Mouse (Mus musculus) spleen, postnatal 36 days (tissue): Measurements from ENCODE around the gene Spout1.
A peak's percentile ranks its signal among the peaks of the same experiment; 100 is the strongest.

Experiments
- DNase-seq, 2 experiments: peaks; one replicate each; pipeline ENCODE4 v3.0.0; 2022; ENCODE audit warnings: low spot score in 2 of 2, mixed read lengths in 1 of 2

Spout1 gene

GRCm38 (mm10) chr2:30177700-30178675 lies at the start of gene Spout1:
Gene Spout1, minus strand, starts transcription at chr2:30178459.
- DNase-seq, result peak; percentile 93 to 94

- no peak for DNase-seq
Observed at GRCm38 (mm10) chr2:30216293-30216692, 38.0 kb upstream of the Spout1 start.

- DNase-seq, result no peak
Observed at GRCm38 (mm10) chr2:30215493-30215892, 37.2 kb upstream of the Spout1 start.

- DNase-seq, result no peak
Observed at GRCm38 (mm10) chr2:30214745-30215144, 36.5 kb upstream of the Spout1 start.

GRCm38 (mm10) chr2:30212951-30213350 lies 34.7 kb upstream of the Spout1 start:
- no peak for DNase-seq

GRCm38 (mm10) chr2:30212169-30212545 lies 33.9 kb upstream of the Spout1 start:
- no peak for DNase-seq

- DNase-seq, result no peak
Observed at GRCm38 (mm10) chr2:30211408-30212168, 33.3 kb upstream of the Spout1 start.

- DNase-seq, result no peak
Observed at GRCm38 (mm10) chr2:30207886-30208285, 29.6 kb upstream of the Spout1 start.

GRCm38 (mm10) chr2:30207401-30207800 lies 29.1 kb upstream of the Spout1 start:
- no peak for DNase-seq

- DNase-seq, result peak; percentile 92 to 93
Observed at GRCm38 (mm10) chr2:30205629-30206357, 27.5 kb upstream of the Spout1 start, which contains the start of gene Kyat1. Gene Kyat1, minus strand, starts transcription at chr2:30205847.

- DNase-seq, result no peak
Observed at GRCm38 (mm10) chr2:30205255-30205628, 27.0 kb upstream of the Spout1 start.

- no peak for DNase-seq
Observed at GRCm38 (mm10) chr2:30203439-30203838, 25.2 kb upstream of the Spout1 start.

- DNase-seq, result no peak
Observed at GRCm38 (mm10) chr2:30200388-30200925, 22.2 kb upstream of the Spout1 start.

- DNase-seq, result no peak
Observed at GRCm38 (mm10) chr2:30199984-30200383, 21.7 kb upstream of the Spout1 start.

GRCm38 (mm10) chr2:30198021-30198420 lies 19.8 kb upstream of the Spout1 start:
- no peak for DNase-seq

- no peak for DNase-seq
Observed at GRCm38 (mm10) chr2:30194656-30195055, 16.4 kb upstream of the Spout1 start.

- DNase-seq, result no peak
Observed at GRCm38 (mm10) chr2:30191790-30192580, 13.7 kb upstream of the Spout1 start.

- DNase-seq, result no peak
Observed at GRCm38 (mm10) chr2:30185681-30186080, 7.4 kb upstream of the Spout1 start.

- no peak for DNase-seq
Observed at GRCm38 (mm10) chr2:30185276-30185675, 7.0 kb upstream of the Spout1 start.

- no peak for DNase-seq
Observed at GRCm38 (mm10) chr2:30183721-30184120, 5.5 kb upstream of the Spout1 start.

GRCm38 (mm10) chr2:30182424-30182823 lies 4.2 kb upstream of the Spout1 start:
- no peak for DNase-seq
